Mouse (Mus musculus) lung, embryonic 16.5 days (tissue): ENCODE results near the gene Orc6. TPM values are rescaled to one million over a fixed set of nuclear protein-coding genes. Genes with fewer than 3 reads are reported as not detected.

Experiments used
- ATAC-seq: fragments of 200-750 bp; cut with Nextera tagmentation; 2 replicates; pipeline ENCODE4 v1.8.0; 2017; ENCODE audit warnings: low read depth, mild to moderate bottlenecking, moderate library complexity
- H3K27ac ChIP-seq: fragments of 300-500 bp; sonication (generic); 2 replicates; pipeline ENCODE4 v1.5.1; 2014; ENCODE audit warnings: mild to moderate bottlenecking, control low read depth, low read length
- H3K27me3 ChIP-seq: fragments of 300-500 bp; sonication (generic); 2 replicates; pipeline ENCODE4 v1.6.1; 2014; ENCODE audit warnings: low read depth, low read length, mixed read lengths; ENCODE audit not compliant: control insufficient read depth, insufficient read depth
- H3K36me3 ChIP-seq: fragments of 300-500 bp; sonication (generic); 2 replicates; pipeline ENCODE4 v1.6.1; 2014; ENCODE audit warnings: low read length; ENCODE audit not compliant: control insufficient read depth, insufficient read depth
- H3K4me1 ChIP-seq: fragments of 300-500 bp; sonication (generic); replicated peaks from 2 replicates; pipeline ENCODE4 v1.6.1; 2014; ENCODE audit warnings: low read length, mixed read lengths; ENCODE audit not compliant: control insufficient read depth, insufficient read depth
- H3K4me2 ChIP-seq: fragments of 300-500 bp; sonication (generic); 2 replicates; pipeline ENCODE4 v1.6.1; 2014; ENCODE audit warnings: low read depth, low read length, control low read depth
- H3K4me3 ChIP-seq: fragments of 300-500 bp; sonication (generic); 2 replicates; pipeline ENCODE4 v1.5.1; 2014; ENCODE audit warnings: mild to moderate bottlenecking, low read length, control low read depth
- H3K9ac ChIP-seq: fragments of 300-500 bp; sonication (generic); 2 replicates; pipeline ENCODE4 v1.6.1; 2014; ENCODE audit warnings: low read length, control low read depth
- H3K9me3 ChIP-seq: fragments of 300-500 bp; sonication (generic); 2 replicates; pipeline ENCODE4 v1.6.1; 2016; ENCODE audit warnings: low read length; ENCODE audit not compliant: control insufficient read depth
- WGBS: fragments of 180-500 bp; shearing (Covaris S2); extraction: QIAGEN DNeasy Blood & Tissue Kit; methylation state at CpG from one replicate; pipeline ENCODE4 v1.1.7; 2014; 5-methylcytosine and 5-hydroxymethylcytosine counted together
- polyA plus RNA-seq: library from polyadenylated mRNA; unstranded; fragments of >200 nt; fragmentation: Nextera tagmentation; extraction: Ambion mirVana; gene quantifications from 2 replicates; pipeline ENCODE4 v1.2.1, GENCODE M21; 2015

The Orc6 gene
- polyA plus RNA-seq = 98.6 and 104 TPM in 2 replicates

- Histone ChIP-seq H3K4me2 (peak within 1 kb of the TSS; percentile 83), H3K9me3 (no peaks in the 10 kb centered on the region), H3K27me3 (no peaks in the 10 kb centered on the region), H3K27ac (peak within 1 kb of the TSS; percentile 99), H3K4me3 (peak within 1 kb of the TSS; percentile 92), H3K36me3 (peaks cover 8% of the 10 kb centered on the region), H3K4me1 (peaks cover 20% of the 10 kb centered on the region), H3K9ac (peak within 1 kb of the TSS; percentile 84)
- WGBS = under 1% methylated on average over 58 of the region's 63 CpGs
- peak; percentile 99 for ATAC-seq
Observed at GRCm38 (mm10) chr8:85299434-85300077, at the start of gene Orc6, which contains the start of gene Vps35. TSS of gene Orc6 (plus strand) at chr8:85299632. TSS of gene Vps35 (minus strand) at chr8:85299802.

- WGBS = 93% methylated on average over 1 of the region's 1 CpGs
- Histone ChIP-seq H3K4me3 (no peak overlapping the region), H3K36me3 (peaks cover 33% of the 10 kb centered on the region), H3K9ac (no peak overlapping the region), H3K4me2 (no peak overlapping the region), H3K27me3 (no peaks in the 10 kb centered on the region), H3K4me1 (no peaks in the 10 kb centered on the region), H3K9me3 (no peaks in the 10 kb centered on the region), H3K27ac (no peak overlapping the region)
- no peak for ATAC-seq
Observed at GRCm38 (mm10) chr8:85286846-85287245, 12.6 kb upstream of the Orc6 start.

- no peaks in the 10 kb centered on the region for H3K9me3 ChIP-seq
- H3K9ac ChIP-seq = peak overlapping the region; percentile 84
- peak overlapping the region; percentile 92 for H3K4me3 ChIP-seq
- no peaks in the 10 kb centered on the region for H3K27me3 ChIP-seq
- peak overlapping the region; percentile 99 for H3K27ac ChIP-seq
- peaks cover 8% of the 10 kb centered on the region for H3K36me3 ChIP-seq
- H3K4me1 ChIP-seq = peaks cover 20% of the 10 kb centered on the region
- peak overlapping the region; percentile 83 for H3K4me2 ChIP-seq
- WGBS = under 1% methylated on average over 53 of the region's 53 CpGs
- peak; percentile 17 for ATAC-seq
Observed at GRCm38 (mm10) chr8:85298600-85299433, 615 bp upstream of the Orc6 start.

GRCm38 (mm10) chr8:85301941-85302340 is 2.5 kb downstream of the Orc6 start:
- Histone ChIP-seq H3K27ac (no peak overlapping the region; the same call in 1 of the 2 replicates), H3K36me3 (peaks cover 28% of the 10 kb centered on the region), H3K27me3 (no peaks in the 10 kb centered on the region), H3K4me3 (no peak overlapping the region), H3K9me3 (no peaks in the 10 kb centered on the region), H3K4me1 (peaks cover 20% of the 10 kb centered on the region), H3K4me2 (no peak overlapping the region), H3K9ac (0 out of 2 replicates have a peak overlapping the region, but pooled peaks have one; percentile 32)
- no peak for ATAC-seq
- whole genome bisulfite sequencing = 30% methylated on average over 1 of the region's 1 CpGs

- no peak overlapping the region for H3K4me3 ChIP-seq
- peaks cover 16% of the 10 kb centered on the region for H3K4me1 ChIP-seq
- no peak overlapping the region for H3K27ac ChIP-seq
- ATAC-seq = no peak
- H3K36me3 ChIP-seq = peaks cover 33% of the 10 kb centered on the region
- H3K27me3 ChIP-seq = no peaks in the 10 kb centered on the region
- 71% methylated on average over 3 of the region's 3 CpGs for WGBS
- no peaks in the 10 kb centered on the region for H3K9me3 ChIP-seq
- no peak overlapping the region for H3K9ac ChIP-seq
- no peak overlapping the region for H3K4me2 ChIP-seq
Observed at GRCm38 (mm10) chr8:85302931-85303330, 3.5 kb downstream of the Orc6 start.

GRCm38 (mm10) chr8:85303531-85303930 is 4.1 kb downstream of the Orc6 start:
- no peaks in the 10 kb centered on the region for H3K9me3 ChIP-seq
- H3K4me2 ChIP-seq = no peak overlapping the region
- peaks cover 12% of the 10 kb centered on the region for H3K4me1 ChIP-seq
- peaks cover 38% of the 10 kb centered on the region for H3K36me3 ChIP-seq
- H3K27ac ChIP-seq = no peak overlapping the region
- no peak overlapping the region for H3K4me3 ChIP-seq
- H3K9ac ChIP-seq = no peak overlapping the region
- WGBS = 74% methylated on average over 5 of the region's 5 CpGs
- H3K27me3 ChIP-seq = no peaks in the 10 kb centered on the region
- no peak for ATAC-seq

GRCm38 (mm10) chr8:85308564-85308963 is 9.1 kb downstream of the Orc6 start:
- H3K36me3 ChIP-seq = peaks cover 37% of the 10 kb centered on the region
- WGBS = 90% methylated on average over 2 of the region's 2 CpGs

GRCm38 (mm10) chr8:85311743-85312142 is 12.3 kb downstream of the Orc6 start:
- Histone ChIP-seq H3K9me3 (no peaks in the 10 kb centered on the region), H3K27me3 (no peaks in the 10 kb centered on the region), H3K9ac (no peak overlapping the region), H3K4me3 (no peak overlapping the region), H3K36me3 (peaks cover 13% of the 10 kb centered on the region), H3K4me2 (no peak overlapping the region), H3K27ac (no peak overlapping the region), H3K4me1 (no peaks in the 10 kb centered on the region)
- no peak for ATAC-seq

More at GRCm38 (mm10) chr8:85308564-85308963, 9.1 kb downstream of the Orc6 start:
- H3K4me1 ChIP-seq = no peaks in the 10 kb centered on the region
- no peak overlapping the region for H3K9ac ChIP-seq
- no peaks in the 10 kb centered on the region for H3K27me3 ChIP-seq
- H3K4me3 ChIP-seq = no peak overlapping the region
- ATAC-seq = no peak
- H3K27ac ChIP-seq = no peak overlapping the region
- no peaks in the 10 kb centered on the region for H3K9me3 ChIP-seq
- H3K4me2 ChIP-seq = no peak overlapping the region

GRCm38 (mm10) chr8:85313036-85313435 is 13.6 kb downstream of the Orc6 start:
- Histone ChIP-seq H3K9ac (no peak overlapping the region), H3K4me3 (no peak overlapping the region), H3K27ac (no peak overlapping the region), H3K9me3 (no peaks in the 10 kb centered on the region), H3K36me3 (peaks cover 7% of the 10 kb centered on the region), H3K27me3 (no peaks in the 10 kb centered on the region), H3K4me2 (no peak overlapping the region), H3K4me1 (no peaks in the 10 kb centered on the region)
- ATAC-seq = no peak
- 74% methylated on average over 3 of the region's 3 CpGs for WGBS
